Mouse (Mus musculus): ENCODE results near the gene Usp45. TPM values are rescaled to one million over a fixed set of nuclear protein-coding genes. Genes with fewer than 3 reads are reported as not detected.
A peak's percentile ranks its signal among the peaks of the same experiment; 100 is the strongest.

The Usp45 gene
- total RNA-seq, 2 experiments from 2014 or later, result 44.4 to 49.2 TPM

GRCm38 (mm10) chr4:21879565-21880220, 112.7 kb downstream of the Usp45 start, which contains the start of gene Coq3:
Coq3 (plus strand) TSS chr4:21879673.
- TF ChIP-seq CTCF (IDR thresholded peaks at IDR 0.05), result no peak
- intact Hi-C loops (cut with DNase I), result loop anchor here (2.0 to 5.0 kb wide), 4 partner anchors 27 to 113 kb away; no protein-coding TSS in a partner anchor
- peak within 1 kb of the TSS; percentile 90 for H3K27ac ChIP-seq
- peak within 1 kb of the TSS; percentile 69 for H3K4me3 ChIP-seq
- peak; percentile 86 to 88 for DNase-seq (ENCODE audit: extremely low spot score in 1 of 2, low spot score in 2 of 2)

- Histone ChIP-seq H3K27ac (no peak overlapping the region), H3K4me3 (no peak overlapping the region)
- DNase-seq (ENCODE audit: extremely low spot score in 1 of 2, low spot score in 2 of 2), result no peak
- TF ChIP-seq CTCF (IDR thresholded peaks at IDR 0.05), result no peak
- intact Hi-C loops (cut with DNase I), result no loop called here
Observed at GRCm38 (mm10) chr4:21882806-21883205, 115.8 kb downstream of the Usp45 start.

GRCm38 (mm10) chr4:21885831-21886230, 118.9 kb downstream of the Usp45 start:
- Histone ChIP-seq H3K4me3 (no peak overlapping the region), H3K27ac (no peak overlapping the region)
- intact Hi-C loops (cut with DNase I), result no loop called here
- DNase-seq (ENCODE audit: extremely low spot score in 1 of 2, low spot score in 2 of 2), result no peak
- TF ChIP-seq CTCF (IDR thresholded peaks at IDR 0.05), result no peak

Other genes with a start within 250 kb of the Usp45 start
- gene Prdm13, start 81.2 kb upstream of the Usp45 start, total RNA-seq (2021), result not detected
- gene Ccnc, start 39.5 kb upstream of the Usp45 start, total RNA-seq (2021), result 10 to 100 TPM; 31.7 to 35.2 TPM
- gene Tstd3, start 56 bp downstream of the Usp45 start, total RNA-seq (2021), result 10 to 100 TPM; 22.8 to 24.8 TPM
- gene Pnisr, start 80.4 kb downstream of the Usp45 start, total RNA-seq (2021), result 100 to 1,000 TPM; 217 to 223 TPM
- 10 to 100 TPM; 10.8 to 12.8 TPM for gene Coq3, start 112.5 kb downstream of the Usp45 start, total RNA-seq (2021)
- gene Faxc, start 164.2 kb downstream of the Usp45 start, total RNA-seq (2021), result 10 to 100 TPM; 69.5 to 75.5 TPM